Mouse (Mus musculus): Measurements from ENCODE around the gene Mars2.

Mars2 gene

DNA sequence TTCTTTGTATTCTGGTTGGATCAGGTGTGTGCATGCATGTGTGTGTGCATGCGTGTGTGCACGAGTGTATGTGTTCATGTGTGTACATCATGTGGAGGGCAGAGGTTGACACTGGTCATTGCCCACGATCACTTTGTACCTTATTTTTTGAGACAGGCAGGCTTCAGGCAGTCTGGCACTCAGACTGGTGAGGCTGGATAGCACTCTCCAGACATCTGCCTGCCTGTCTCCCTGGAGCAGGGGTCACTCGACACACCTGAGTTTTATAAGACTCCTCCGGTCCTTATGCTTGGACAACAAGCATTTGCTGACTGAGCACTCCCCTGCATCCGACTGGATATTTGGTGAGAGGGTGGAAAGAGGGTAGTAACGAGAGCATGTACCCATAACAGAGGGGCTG, 14.0 kb upstream of the Mars2 start:
- no peak for DNase-seq (ENCODE audit: low spot score)

DNA sequence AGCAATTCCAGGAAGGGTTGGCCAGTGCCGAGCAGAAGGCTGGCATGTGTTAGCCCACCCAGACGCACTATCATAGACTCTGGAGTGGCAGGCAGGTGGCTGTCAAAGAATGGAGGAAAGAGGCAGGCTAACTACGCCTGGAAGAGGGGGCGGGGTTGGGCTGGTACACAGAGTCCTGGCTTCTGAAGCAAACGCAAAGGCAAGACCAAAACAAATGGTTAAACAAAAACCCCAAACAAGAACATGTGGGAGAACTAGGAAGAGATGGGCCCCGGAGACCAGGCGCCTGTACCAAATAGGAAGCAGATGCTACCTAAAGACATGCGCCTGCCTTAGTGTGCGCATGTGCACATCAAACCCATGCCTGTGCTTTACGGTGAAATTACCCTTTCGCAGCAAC, 12.9 kb upstream of the Mars2 start:
- no peak for DNase-seq (ENCODE audit: low spot score)

DNA sequence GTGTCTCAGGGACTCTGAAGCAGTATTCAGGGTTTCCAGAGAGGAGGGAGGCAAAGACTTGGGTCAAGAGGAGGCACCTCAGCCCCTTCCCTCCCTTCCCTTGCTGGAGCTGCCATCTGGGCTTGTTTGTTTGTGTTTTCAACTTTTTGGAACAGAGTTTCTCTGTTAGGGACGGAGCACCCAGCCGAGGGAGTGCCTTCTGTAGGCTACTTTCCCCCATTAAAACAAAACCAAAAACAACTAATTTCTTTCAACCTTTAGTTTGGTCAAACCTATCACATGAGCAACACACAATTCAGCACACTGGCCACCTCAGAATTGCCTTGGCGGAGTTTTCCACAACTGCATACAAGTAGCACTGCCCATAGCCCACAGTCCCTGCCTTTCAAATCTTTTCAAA, 11.6 kb upstream of the Mars2 start:
- no peak for DNase-seq (ENCODE audit: low spot score)

DNA sequence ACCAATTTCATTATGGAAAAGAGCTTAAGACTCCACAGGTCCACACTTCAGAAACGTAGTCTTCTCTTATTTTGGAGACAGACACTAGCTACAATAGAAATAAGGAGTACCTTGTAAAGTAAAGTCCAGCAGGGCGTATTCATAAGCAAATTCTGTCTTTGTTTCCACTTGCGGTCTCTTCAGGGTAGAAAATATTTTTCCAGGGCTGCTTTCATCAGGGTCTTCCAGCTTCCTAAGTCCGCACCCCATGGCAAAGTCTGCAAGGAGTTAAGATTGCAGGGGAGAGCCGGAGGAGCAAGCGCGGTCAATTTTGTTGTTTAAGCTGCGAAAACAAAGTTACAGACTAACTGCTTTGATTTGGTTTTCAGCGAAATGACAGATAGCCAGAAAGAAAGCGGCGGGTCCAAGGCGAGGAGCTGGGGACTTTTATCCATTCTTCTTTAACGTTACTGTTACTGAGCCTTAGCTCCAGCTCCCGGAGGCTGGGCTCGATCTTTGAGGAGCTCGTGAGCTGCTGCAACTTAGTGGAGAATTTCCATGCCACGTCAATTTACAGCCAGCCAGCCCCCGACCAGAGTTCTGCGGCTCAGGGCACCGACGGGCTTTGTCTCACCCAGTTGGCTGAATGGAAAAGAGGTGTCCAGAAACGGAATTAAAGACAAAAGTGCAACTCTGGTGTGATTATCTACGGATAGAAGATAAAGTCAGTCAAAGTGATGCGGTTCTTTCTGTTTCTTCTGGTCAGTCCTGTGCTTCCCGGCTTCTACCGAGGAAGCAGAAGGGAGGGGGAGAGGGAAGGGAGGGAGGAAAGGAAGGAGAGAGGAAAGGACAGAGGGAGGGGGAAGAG, 10.7 kb upstream of the Mars2 start, which contains the start of gene Rftn2:
TSS of gene Rftn2 (minus strand) at position 772 of the 847 bp plus-strand sequence.
- DNase-seq (ENCODE audit: low spot score) = no peak

DNA sequence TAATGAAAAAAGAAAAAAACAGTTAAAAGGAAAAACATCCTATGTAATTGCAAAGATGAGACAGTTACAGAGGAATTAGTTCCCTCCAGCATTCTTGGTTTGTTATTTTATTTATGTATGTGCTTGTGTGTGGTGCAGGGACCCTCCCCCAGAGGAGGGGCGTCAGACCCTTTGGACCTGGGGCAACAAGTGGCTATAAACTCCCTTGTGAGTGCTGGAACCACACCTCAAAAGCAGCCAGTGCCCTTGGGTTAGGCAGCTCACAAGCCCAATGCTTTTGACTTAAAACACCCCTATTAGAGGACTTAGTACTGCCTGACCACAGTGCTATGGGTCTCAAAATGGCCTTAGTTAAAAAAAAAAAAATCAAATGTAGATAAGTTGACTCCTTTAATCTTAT, 9.6 kb upstream of the Mars2 start:
- DNase-seq (ENCODE audit: low spot score) = no peak

DNA sequence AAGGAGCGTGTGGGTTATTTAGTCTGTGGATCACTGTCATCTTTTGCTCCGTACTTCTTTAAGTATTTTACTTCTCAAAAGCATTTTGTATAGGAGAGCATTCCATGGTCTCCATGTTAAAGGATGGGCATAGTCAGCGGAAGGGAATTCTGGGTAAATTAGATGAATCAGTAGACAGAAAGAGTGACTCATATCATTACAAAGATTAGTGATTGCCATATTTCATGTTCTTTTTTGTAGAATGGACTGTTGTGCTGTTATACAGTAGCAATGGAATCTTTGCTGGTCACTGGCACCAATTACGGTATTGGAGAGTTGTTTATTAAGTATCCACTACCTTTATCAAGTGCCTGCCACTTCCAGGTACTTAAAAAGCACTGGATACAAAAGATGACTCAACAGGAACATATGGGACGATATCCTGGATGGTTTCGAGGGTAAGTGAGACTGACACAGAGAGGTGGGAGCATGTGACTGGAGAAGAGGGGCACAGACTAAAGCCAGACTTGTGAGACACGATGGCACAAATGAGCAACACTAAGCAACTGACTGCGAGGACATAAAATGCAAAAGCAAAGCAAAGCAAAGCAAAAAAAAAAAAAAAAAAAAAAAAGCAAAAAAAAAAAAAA, 8.6 kb upstream of the Mars2 start:
- DNase-seq (ENCODE audit: low spot score) = no peak

DNA sequence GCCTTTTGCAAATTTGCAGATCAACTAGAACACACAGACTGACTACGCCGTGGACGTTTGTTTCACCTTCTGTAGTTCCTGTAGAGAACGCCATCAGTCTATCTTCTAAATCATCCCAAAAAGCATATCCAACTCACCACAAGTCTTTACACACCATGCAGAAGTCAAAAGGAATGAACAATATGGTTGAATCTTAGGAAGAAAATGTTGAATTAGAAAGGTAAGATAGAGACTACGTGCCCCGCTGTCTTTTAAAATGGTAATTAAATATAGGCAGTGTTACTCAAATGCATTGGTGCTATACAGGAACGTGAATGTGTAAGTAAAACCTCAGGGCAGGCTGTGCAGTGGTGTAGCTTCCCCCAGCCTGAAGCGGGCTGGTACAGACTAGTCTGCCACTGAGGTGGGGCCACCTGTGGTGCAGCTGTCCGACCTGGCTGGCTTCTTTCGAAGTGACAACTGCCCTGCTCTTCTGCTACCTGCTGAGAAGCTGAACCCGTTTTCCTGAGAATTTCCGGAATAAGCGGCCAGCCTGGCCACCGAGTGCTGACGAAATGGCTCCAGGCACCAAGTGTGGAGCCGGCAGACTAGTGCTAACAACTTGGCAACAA, 2.0 kb upstream of the Mars2 start:
- DNase-seq (ENCODE audit: low spot score) = no peak

DNA sequence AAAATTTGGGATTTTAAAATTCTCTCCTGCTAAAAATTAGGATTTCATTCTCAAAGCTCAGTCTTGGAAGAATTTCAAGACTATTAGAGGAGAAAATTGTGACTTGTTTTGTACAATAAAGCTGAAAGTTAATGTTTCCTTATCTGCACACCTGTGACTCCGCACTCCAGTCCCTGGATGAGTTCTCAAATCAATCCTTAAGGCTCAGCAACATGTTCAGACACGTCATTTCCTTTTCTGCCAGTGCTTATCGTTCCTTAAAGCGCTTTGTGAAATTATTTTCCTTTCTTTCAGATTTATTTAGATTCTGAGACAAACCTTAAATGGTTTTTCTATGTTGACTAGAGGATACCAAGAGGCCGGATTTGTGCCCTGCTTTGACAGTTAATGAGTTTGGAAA, 490 bp upstream of the Mars2 start:
- DNase-seq (ENCODE audit: low spot score) = no peak

DNA sequence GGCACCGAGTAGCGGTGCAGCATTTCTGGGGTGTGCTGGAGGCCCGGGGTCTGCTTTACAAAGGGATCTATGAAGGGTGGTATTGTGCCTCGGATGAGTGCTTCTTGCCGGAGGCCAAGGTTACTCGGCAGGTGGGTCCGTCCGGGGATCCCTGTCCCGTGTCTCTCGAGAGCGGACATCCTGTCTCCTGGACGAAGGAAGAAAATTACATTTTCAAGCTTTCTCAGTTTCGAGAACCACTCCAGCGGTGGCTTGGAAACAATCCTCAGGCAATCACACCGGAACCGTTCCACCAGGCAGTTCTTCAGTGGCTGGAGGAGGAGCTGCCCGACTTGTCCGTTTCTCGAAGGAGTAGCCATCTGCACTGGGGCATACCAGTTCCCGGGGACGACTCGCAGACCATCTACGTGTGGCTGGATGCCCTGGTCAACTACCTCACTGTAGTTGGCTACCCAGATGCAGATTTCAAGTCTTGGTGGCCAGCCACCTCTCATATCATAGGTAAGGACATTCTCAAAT, 725 bp downstream of the Mars2 start:
- no peak for DNase-seq (ENCODE audit: low spot score)

DNA sequence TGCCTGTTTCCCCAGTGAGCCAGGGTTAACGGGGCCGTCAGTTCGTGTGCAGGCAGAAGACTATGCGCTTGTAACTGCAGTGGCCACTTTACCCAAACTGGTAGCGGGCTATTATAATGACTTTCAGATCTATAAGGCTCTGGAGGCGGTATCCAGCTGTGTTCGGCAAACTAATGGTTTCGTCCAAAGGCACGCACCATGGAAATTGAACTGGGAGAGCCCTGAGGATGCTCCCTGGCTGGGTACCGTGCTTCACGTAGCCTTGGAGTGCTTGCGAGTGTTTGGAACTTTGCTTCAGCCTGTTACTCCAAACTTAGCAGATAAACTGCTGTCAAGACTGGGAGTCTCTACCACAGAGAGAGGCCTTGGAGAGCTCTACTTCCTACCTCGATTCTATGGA, 1.5 kb downstream of the Mars2 start:
- DNase-seq (ENCODE audit: low spot score) = no peak

DNA sequence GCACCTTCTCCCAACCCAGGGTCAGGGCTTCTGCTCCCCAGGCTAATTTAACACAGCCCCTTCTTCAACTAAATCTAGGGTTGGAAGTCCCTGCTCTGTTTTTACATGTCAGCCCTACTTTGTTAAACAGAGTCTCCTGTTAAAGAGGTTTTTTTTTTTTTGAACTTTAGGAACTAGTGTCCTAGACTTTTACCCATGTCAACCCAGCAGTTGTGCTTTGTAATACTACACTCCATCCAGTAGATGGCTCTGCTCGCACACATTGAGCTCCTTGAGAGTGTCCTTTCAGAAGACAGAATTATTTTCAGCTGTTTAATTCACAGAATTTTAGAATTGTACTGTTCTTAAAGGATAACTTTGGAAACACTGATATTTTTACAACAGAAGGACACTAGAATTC, 2.3 kb downstream of the Mars2 start:
- no peak for DNase-seq (ENCODE audit: low spot score)

DNA sequence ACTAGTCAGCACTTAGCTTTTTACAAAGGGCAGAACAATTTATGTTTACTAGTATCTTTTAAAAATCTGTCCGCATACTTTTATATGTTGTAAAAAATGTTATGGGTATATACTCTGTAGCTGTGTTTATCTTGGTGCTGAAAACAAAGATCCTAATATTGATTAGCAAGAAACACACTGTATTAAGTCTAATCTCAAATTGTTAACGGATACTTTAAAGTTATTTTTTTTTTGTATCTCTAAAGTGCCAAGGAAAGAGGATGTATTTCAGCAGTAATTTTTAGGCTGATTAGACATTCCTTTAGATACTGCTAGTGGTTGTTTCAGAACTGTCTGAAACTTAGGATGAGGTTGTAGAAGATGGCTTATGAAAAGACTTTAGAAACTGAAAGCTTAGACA, 9.4 kb downstream of the Mars2 start:
- no peak for DNase-seq (ENCODE audit: low spot score)

DNA sequence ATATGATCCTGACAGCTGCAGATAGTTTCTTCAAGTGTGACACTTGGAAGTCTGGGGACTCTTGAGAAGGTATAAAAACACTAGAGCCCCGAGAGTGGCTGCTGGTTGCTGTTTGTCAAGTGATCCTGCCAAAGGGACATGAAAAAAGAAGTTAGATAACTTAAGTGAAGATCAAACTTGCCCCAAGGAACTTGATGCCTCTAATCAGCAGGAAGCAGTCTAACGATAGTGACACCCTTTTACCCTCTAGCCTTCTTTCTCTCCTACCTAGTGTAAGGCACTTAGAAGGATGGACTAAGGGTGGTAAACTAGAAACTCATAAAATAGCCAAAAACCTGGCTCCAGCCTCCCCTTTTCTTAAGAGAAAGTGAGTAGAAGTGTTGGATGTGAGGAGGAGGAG, 27.4 kb downstream of the Mars2 start:
- no peak for DNase-seq (ENCODE audit: low spot score)

DNA sequence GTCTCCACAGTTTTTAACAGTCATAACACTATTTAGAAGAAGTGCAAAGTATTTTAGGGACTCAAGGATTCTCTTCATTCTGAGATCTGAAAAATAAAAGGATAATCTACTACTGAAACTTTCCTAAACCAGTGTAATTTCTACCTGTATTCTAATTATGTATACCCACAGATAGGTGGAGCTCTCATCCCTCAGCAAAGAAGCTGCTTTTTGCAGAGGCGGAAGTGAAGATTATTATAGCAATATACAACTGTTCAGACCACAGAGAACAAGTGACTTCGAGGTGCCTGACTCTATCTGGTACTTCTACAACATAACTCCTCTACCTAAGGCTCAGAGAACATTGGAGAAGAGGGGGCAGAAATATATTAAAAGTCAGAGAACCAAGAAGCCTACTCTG, 28.5 kb downstream of the Mars2 start:
- DNase-seq (ENCODE audit: low spot score) = no peak

DNA sequence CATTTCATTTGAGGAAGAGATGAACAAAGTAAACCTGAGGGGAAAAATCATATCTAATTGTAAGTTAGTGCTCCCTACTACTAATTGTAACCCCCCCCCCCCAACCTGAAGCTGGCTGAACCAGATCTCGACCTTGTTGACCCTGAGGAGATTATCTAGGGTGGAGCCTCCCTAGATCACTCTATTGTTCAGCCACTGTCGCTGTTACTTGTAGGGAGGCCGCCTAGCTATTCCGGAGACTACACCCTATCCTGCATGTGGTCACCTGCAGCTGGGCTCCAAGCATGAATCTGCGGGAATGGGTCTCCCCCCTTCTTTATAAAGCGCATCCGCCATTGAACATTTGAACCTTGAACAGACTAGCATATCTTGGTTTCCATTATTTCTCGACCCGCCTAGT, 42.1 kb downstream of the Mars2 start:
- no peak for DNase-seq (ENCODE audit: low spot score)
